Mouse (Mus musculus): ENCODE measurements around the gene Mrm1. TPM values are rescaled to one million over a fixed set of nuclear protein-coding genes. Genes with fewer than 3 reads are reported as not detected.
A peak's percentile ranks its signal among the peaks of the same experiment; 100 is the strongest.

Gene Mrm1
- polyA plus RNA-seq, 1 experiment from 2014 or later: 10.7 TPM

GRCm38 (mm10) chr11:84827901-84828503 lies 8.7 kb upstream of the Mrm1 start:
- ATAC-seq (ENCODE audit: insufficient number of reproducible peaks, insufficient read depth, low FRiP score, low TSS enrichment, low read depth): no peak
- H3K9ac ChIP-seq (replicated peaks): peak overlapping the region; percentile 75
- 50% methylated on average over 3 of the region's 3 CpGs for WGBS

DNA sequence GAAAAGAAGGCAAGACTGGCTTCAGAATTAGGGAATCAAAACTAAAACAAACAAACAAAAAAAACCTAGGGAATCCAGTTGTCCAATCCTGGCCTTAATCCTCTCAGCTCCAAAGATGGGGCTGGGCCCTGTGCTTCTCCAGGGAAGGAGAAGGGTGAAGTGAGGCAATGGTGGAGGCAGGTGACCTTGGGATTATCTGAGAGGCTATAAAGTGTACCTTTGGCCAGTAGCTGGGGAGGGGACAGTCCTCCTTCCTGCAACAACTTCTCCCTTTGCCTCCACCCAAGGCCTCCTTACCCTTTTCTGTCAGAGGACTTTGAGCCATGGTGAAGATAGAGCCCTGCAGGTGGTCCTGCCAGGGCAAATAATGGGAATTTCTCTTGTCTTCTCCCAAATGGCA lies 8.2 kb upstream of the Mrm1 start:
- no peaks in the 10 kb centered on the region for H3K9me3 ChIP-seq
- no peak overlapping the region for H3K27ac ChIP-seq
- ATAC-seq (ENCODE audit: insufficient number of reproducible peaks, insufficient read depth, low FRiP score, low TSS enrichment, low read depth): no peak
- 0 out of 2 replicates have a peak, but pooled peaks cover 9% of the 10 kb centered on the region for H3K4me1 ChIP-seq (replicated peaks)
- H3K4me2 ChIP-seq: peak overlapping the region; percentile 91; the same call in 1 of the 2 replicates
- H3K36me3 ChIP-seq: peaks cover 21% of the 10 kb centered on the region
- no peak overlapping the region for H3K4me3 ChIP-seq (replicated peaks)
- H3K27me3 ChIP-seq: no peaks in the 10 kb centered on the region
- H3K9ac ChIP-seq (replicated peaks): no peak overlapping the region

More at GRCm38 (mm10) chr11:84827901-84828503, 8.7 kb upstream of the Mrm1 start:
- H3K36me3 ChIP-seq: peaks cover 26% of the 10 kb centered on the region
- 0 out of 2 replicates have a peak, but pooled peaks cover 9% of the 10 kb centered on the region for H3K4me1 ChIP-seq (replicated peaks)
- no peak overlapping the region for H3K27ac ChIP-seq
- peak overlapping the region; percentile 91 for H3K4me2 ChIP-seq
- peak overlapping the region; percentile 79 for H3K4me3 ChIP-seq (replicated peaks)
- no peaks in the 10 kb centered on the region for H3K9me3 ChIP-seq
- no peaks in the 10 kb centered on the region for H3K27me3 ChIP-seq

DNA sequence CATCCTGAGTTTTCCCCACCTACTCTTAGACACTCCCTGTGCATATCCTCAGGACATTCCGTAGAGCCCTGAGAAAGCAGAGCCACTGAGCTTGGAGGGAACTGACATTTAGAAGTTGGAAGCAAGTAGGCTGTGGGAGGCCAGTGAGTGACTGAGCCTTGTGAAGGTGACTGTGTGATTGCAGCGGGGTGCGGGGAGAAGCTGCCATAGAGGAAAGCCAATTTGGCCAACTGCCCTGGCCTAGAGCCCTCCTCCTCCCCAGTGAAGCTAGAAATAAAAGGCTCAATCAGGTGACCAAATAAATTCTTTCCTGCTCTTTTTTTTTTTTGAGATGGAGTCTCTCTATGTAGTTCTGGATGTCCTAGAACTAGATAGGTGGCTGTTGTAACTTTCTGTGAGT lies 6.9 kb upstream of the Mrm1 start:
- H3K27me3 ChIP-seq: no peaks in the 10 kb centered on the region
- 0 out of 2 replicates have a peak, but pooled peaks cover 9% of the 10 kb centered on the region for H3K4me1 ChIP-seq (replicated peaks)
- H3K36me3 ChIP-seq: peaks cover 8% of the 10 kb centered on the region
- no peak overlapping the region for H3K27ac ChIP-seq
- H3K9ac ChIP-seq (replicated peaks): no peak overlapping the region
- 57% methylated on average over 3 of the region's 3 CpGs for WGBS
- H3K9me3 ChIP-seq: no peaks in the 10 kb centered on the region
- H3K4me3 ChIP-seq (replicated peaks): no peak overlapping the region
- ATAC-seq (ENCODE audit: insufficient number of reproducible peaks, insufficient read depth, low FRiP score, low TSS enrichment, low read depth): no peak
- no peak overlapping the region for H3K4me2 ChIP-seq

- Histone ChIP-seq H3K9me3 (no peaks in the 10 kb centered on the region), H3K4me3 (replicated peaks) (no peak overlapping the region), H3K9ac (replicated peaks) (no peak overlapping the region), H3K4me1 (replicated peaks) (0 out of 2 replicates have a peak, but pooled peaks cover 9% of the 10 kb centered on the region), H3K4me2 (no peak overlapping the region), H3K36me3 (peaks cover 5% of the 10 kb centered on the region), H3K27me3 (no peaks in the 10 kb centered on the region), H3K27ac (no peak overlapping the region)
- ATAC-seq (ENCODE audit: insufficient number of reproducible peaks, insufficient read depth, low FRiP score, low TSS enrichment, low read depth): no peak
- WGBS: 81% methylated on average over 10 of the region's 10 CpGs
These were observed 6.0 kb upstream of the Mrm1 start for GRCm38 (mm10) chr11:84825261-84825807.

DNA sequence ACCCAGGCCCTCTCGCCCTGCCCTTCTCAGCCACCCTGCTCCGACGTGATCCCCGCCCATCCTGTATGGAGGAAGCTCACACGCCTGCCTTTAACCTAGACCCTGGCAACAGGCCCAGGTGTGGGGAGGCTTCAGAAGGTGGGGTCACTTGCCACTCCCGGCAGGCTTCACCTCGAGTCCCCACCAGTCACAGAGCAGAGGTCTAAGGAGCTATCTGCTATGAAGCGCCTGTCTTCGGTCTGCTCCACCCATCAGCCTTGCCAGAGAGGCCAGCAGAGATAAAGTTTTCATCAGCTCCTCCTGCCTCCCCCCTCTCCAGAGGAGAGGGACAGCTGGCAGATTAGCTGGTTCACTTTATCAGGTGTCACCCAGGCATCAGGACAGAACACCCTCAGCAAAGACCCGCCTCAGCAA lies 4.2 kb upstream of the Mrm1 start:
- H3K36me3 ChIP-seq: no peaks in the 10 kb centered on the region
- no peaks in the 10 kb centered on the region for H3K27me3 ChIP-seq
- H3K4me1 ChIP-seq (replicated peaks): 0 out of 2 replicates have a peak, but pooled peaks cover 11% of the 10 kb centered on the region
- no peak overlapping the region for H3K27ac ChIP-seq
- no peak overlapping the region for H3K4me2 ChIP-seq
- no peak overlapping the region for H3K9ac ChIP-seq (replicated peaks)
- ATAC-seq (ENCODE audit: insufficient number of reproducible peaks, insufficient read depth, low FRiP score, low TSS enrichment, low read depth): no peak
- 64% methylated on average over 10 of the region's 10 CpGs for WGBS
- no peaks in the 10 kb centered on the region for H3K9me3 ChIP-seq
- H3K4me3 ChIP-seq (replicated peaks): no peak overlapping the region

DNA sequence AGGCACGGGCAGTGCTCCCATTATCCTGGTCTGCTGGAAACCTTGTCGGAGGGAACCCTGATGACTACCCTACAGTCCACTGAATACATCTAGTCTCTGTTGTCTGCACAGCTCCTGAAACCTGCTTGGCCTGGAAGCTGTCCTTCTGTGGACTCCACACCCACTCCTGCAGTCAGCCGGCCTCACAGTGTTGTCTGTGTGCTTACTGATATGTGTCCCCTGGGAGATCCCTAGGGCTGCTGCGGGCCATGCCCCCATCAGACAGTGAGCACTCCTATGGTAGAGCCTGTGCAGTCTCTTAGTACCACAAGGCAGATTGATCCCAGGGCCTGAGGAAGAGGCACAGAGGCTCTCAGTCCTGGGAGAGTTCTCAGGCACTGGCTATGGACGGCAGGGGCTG lies 3.2 kb upstream of the Mrm1 start:
- Histone ChIP-seq H3K9ac (replicated peaks) (no peak overlapping the region), H3K9me3 (no peaks in the 10 kb centered on the region), H3K4me3 (replicated peaks) (no peak overlapping the region), H3K27me3 (no peaks in the 10 kb centered on the region), H3K36me3 (no peaks in the 10 kb centered on the region), H3K4me1 (replicated peaks) (0 out of 2 replicates have a peak, but pooled peaks cover 9% of the 10 kb centered on the region), H3K27ac (no peak overlapping the region), H3K4me2 (no peak overlapping the region)
- no peak for ATAC-seq (ENCODE audit: insufficient number of reproducible peaks, insufficient read depth, low FRiP score, low TSS enrichment, low read depth)
- 81% methylated on average over 5 of the region's 5 CpGs for WGBS

- no peak for ATAC-seq (ENCODE audit: insufficient number of reproducible peaks, insufficient read depth, low FRiP score, low TSS enrichment, low read depth)
These were observed 1.9 kb upstream of the Mrm1 start for GRCm38 (mm10) chr11:84821131-84821770.

DNA sequence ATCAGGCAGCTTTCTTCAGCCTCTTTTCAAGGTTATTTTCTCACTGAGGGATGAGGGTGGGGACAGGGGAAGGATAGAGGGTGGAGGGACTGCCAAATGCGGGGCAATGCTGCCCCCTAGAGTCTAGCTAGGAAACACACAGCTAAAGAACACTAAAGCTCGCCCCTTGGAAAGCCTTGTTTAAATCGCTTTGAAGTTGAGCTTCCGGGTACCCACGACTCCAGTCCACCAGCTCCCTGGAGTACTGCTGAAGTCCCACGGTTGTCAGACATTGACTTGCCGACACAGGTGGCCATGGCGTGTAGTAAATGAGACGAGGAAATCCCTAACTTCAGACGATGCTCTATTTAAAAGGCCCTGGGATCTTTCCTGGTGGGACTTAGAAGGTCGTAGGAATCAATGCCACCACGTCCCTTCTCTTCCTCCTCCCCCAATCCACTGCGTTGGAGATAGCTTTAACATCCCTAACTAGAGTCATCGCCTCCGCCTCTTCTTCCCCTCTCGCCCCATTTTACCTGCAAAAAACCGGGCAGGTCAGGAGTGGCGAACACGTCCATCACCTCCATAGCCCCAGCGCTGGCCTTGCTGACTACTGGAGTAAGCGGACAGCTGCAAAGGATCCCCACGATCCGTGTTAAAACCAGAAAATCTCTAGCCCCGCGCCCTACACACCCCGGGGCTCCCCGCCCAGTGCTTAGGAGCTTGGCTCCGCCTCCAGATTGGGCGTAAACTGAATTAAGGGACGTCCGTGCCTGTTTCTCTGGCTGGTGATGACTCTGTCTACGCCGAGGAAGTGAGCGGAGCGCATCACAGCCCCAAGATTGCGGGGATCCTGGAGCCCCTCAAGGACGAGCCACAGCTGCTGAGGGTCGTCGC lies 992 bp downstream of the Mrm1 start:
- H3K4me2 ChIP-seq: peak overlapping the region; percentile 100
- ATAC-seq (ENCODE audit: insufficient number of reproducible peaks, insufficient read depth, low FRiP score, low TSS enrichment, low read depth): peak; percentile 22
- H3K27me3 ChIP-seq: no peaks in the 10 kb centered on the region
- H3K9ac ChIP-seq (replicated peaks): peak overlapping the region; percentile 65
- 0 out of 2 replicates have a peak, but pooled peaks cover 9% of the 10 kb centered on the region for H3K4me1 ChIP-seq (replicated peaks)
- peak overlapping the region; percentile 71 for H3K4me3 ChIP-seq (replicated peaks)
- H3K9me3 ChIP-seq: no peaks in the 10 kb centered on the region
- WGBS: under 1% methylated on average over 39 of the region's 39 CpGs
- H3K36me3 ChIP-seq: no peaks in the 10 kb centered on the region
- H3K27ac ChIP-seq: peak overlapping the region; percentile 53

More at GRCm38 (mm10) chr11:84821131-84821770, 1.9 kb upstream of the Mrm1 start:
- no peaks in the 10 kb centered on the region for H3K36me3 ChIP-seq
- 81% methylated on average over 9 of the region's 9 CpGs for WGBS
- no peak overlapping the region for H3K9ac ChIP-seq (replicated peaks)
- H3K27me3 ChIP-seq: no peaks in the 10 kb centered on the region
- 0 out of 2 replicates have a peak, but pooled peaks cover 9% of the 10 kb centered on the region for H3K4me1 ChIP-seq (replicated peaks)
- no peak overlapping the region for H3K4me3 ChIP-seq (replicated peaks)
- no peaks in the 10 kb centered on the region for H3K9me3 ChIP-seq
- no peak overlapping the region for H3K4me2 ChIP-seq
- H3K27ac ChIP-seq: no peak overlapping the region

GRCm38 (mm10) chr11:84817362-84817761 lies 2.0 kb downstream of the Mrm1 start:
- Histone ChIP-seq H3K9me3 (no peaks in the 10 kb centered on the region), H3K27ac (no peak overlapping the region), H3K9ac (replicated peaks) (no peak overlapping the region), H3K4me2 (no peak overlapping the region), H3K27me3 (no peaks in the 10 kb centered on the region), H3K4me3 (replicated peaks) (no peak overlapping the region), H3K36me3 (no peaks in the 10 kb centered on the region), H3K4me1 (replicated peaks) (0 out of 2 replicates have a peak, but pooled peaks cover 9% of the 10 kb centered on the region)
- 85% methylated on average over 6 of the region's 6 CpGs for WGBS
- no peak for ATAC-seq (ENCODE audit: insufficient number of reproducible peaks, insufficient read depth, low FRiP score, low TSS enrichment, low read depth)

GRCm38 (mm10) chr11:84813724-84814510 lies 5.4 kb downstream of the Mrm1 start:
- H3K9ac ChIP-seq (replicated peaks): no peak overlapping the region
- ATAC-seq (ENCODE audit: insufficient number of reproducible peaks, insufficient read depth, low FRiP score, low TSS enrichment, low read depth): no peak
- no peak overlapping the region for H3K27ac ChIP-seq

More at GRCm38 (mm10) chr11:84813724-84814510, 5.4 kb downstream of the Mrm1 start:
- H3K4me1 ChIP-seq (replicated peaks): 0 out of 2 replicates have a peak, but pooled peaks cover 6% of the 10 kb centered on the region
- no peaks in the 10 kb centered on the region for H3K36me3 ChIP-seq
- no peak overlapping the region for H3K4me3 ChIP-seq (replicated peaks)
- 56% methylated on average over 13 of the region's 13 CpGs for WGBS
- H3K27me3 ChIP-seq: peaks cover under 1% of the 10 kb centered on the region; the same call in 1 of the 2 replicates
- H3K9me3 ChIP-seq: no peaks in the 10 kb centered on the region
- H3K4me2 ChIP-seq: no peak overlapping the region
